Mouse (Mus musculus) myocyte (in vitro differentiated cells): Measurements from ENCODE around the gene Stk11.

Source experiments
- CEBPB ChIP-seq: IDR thresholded peaks from 2 replicates; pipeline ENCODE4 v1.6.1; 2011; ENCODE audit warnings: mild to moderate bottlenecking, moderate library complexity; ENCODE audit not compliant: poor library complexity, insufficient read depth, severe bottlenecking
- E2F4 ChIP-seq: IDR thresholded peaks from one replicate; pipeline ENCODE4 v1.6.1; 2011; ENCODE audit warnings: mild to moderate bottlenecking, control low read depth, moderate library complexity; ENCODE audit not compliant: insufficient read depth
- MAX ChIP-seq: IDR thresholded peaks from one replicate; pipeline ENCODE4 v1.6.1; 2011; ENCODE audit warnings: low read depth, mild to moderate bottlenecking, control low read depth
- MYOD1 ChIP-seq, 3 experiments: IDR thresholded peaks; one replicate each; pipeline ENCODE4 v1.6.1; 2011; ENCODE audit warnings: control low read depth in 2 of 3, low read depth in 2 of 3, mild to moderate bottlenecking in 2 of 3, moderate library complexity in 1 of 3; ENCODE audit not compliant: insufficient read length in 2 of 3, control insufficient read depth in 1 of 3
- MYOG ChIP-seq, 3 experiments: IDR thresholded peaks; one replicate each; pipeline ENCODE4 v1.6.1; 2011; ENCODE audit warnings: control low read depth in 2 of 3, low read depth in 2 of 3, mild to moderate bottlenecking in 2 of 3; ENCODE audit not compliant: insufficient read length in 2 of 3, control insufficient read depth in 1 of 3, insufficient read depth in 1 of 3
- POLR2A ChIP-seq: IDR thresholded peaks from one replicate; pipeline ENCODE4 v1.6.1; 2011; ENCODE audit warnings: low read depth, mild to moderate bottlenecking, control low read depth, moderate library complexity; ENCODE audit not compliant: insufficient read length
- POLR2AphosphoS2 ChIP-seq: IDR thresholded peaks from one replicate; pipeline ENCODE4 v1.6.1; 2011; ENCODE audit warnings: low read depth, control low read depth; ENCODE audit not compliant: insufficient read length
- SRF ChIP-seq: IDR thresholded peaks from one replicate; pipeline ENCODE4 v1.6.1; 2011; ENCODE audit warnings: low read depth; ENCODE audit not compliant: control insufficient read depth, insufficient read length
- TCF12 ChIP-seq: IDR thresholded peaks from one replicate; pipeline ENCODE4 v1.6.1; 2011; ENCODE audit warnings: mild to moderate bottlenecking, control low read depth; ENCODE audit not compliant: poor library complexity, insufficient read depth, severe bottlenecking
- TCF3 ChIP-seq: IDR thresholded peaks from one replicate; pipeline ENCODE4 v1.6.1; 2011; ENCODE audit warnings: low read depth, control low read depth; ENCODE audit not compliant: insufficient read length
- USF1 ChIP-seq: IDR thresholded peaks from one replicate; pipeline ENCODE4 v1.6.1; 2011; ENCODE audit warnings: low read depth, mild to moderate bottlenecking, control low read depth, moderate library complexity

GRCm38 (mm10) chr10:80158307-80158986 lies 42.8 kb downstream of the Stk11 start:
- TF ChIP-seq POLR2AphosphoS2 (peak; percentile 98), POLR2A (peak; percentile 71), MYOD1 (IDR thresholded peaks at IDR 0.05; ENCODE audit: control insufficient read depth in 1 of 3, insufficient read length in 2 of 3, low read depth in 2 of 3) (peak in 2 of 3 experiments; percentile 7 to 22), USF1 (no peak), SRF (peak; percentile 15), TCF3 (no peak), MAX (no peak), MYOG (IDR thresholded peaks at IDR 0.05; ENCODE audit: control insufficient read depth in 1 of 3, insufficient read depth in 1 of 3, insufficient read length in 2 of 3, low read depth in 2 of 3) (no peak), TCF12 (no peak), E2F4 (no peak), CEBPB (no peak)
